Mouse (Mus musculus) heart, embryonic 16.5 days (tissue): ENCODE measurements at regions not wholly inside any gene's neighbourhood (a gene's known extent, or its start where the extent isn't known, plus 50 kb on each side); places are given as distances from the start of the nearest gene placed in this dataset.

Experiments used
- ATAC-seq: fragments of 200-750 bp; cut with Nextera tagmentation; replicated peaks from 2 replicates; pipeline ENCODE4 v1.8.0; 2017; ENCODE audit warnings: moderate number of reproducible peaks; ENCODE audit not compliant: insufficient read depth, low FRiP score; ENCODE audit errors: extremely low read depth
- H3K27ac ChIP-seq: fragments of 300-500 bp; sonication (generic); 2 replicates; pipeline ENCODE4 v1.5.1; 2014; ENCODE audit warnings: mild to moderate bottlenecking, low read length, control low read depth, moderate library complexity
- H3K27me3 ChIP-seq: fragments of 300-500 bp; sonication (generic); 2 replicates; pipeline ENCODE4 v1.6.1; 2014; ENCODE audit warnings: low read length, mixed read lengths; ENCODE audit not compliant: control insufficient read depth, insufficient read depth
- H3K36me3 ChIP-seq: fragments of 300-500 bp; sonication (generic); 2 replicates; pipeline ENCODE4 v1.6.1; 2014; ENCODE audit not compliant: control insufficient read depth, insufficient read depth
- H3K4me1 ChIP-seq: fragments of 300-500 bp; sonication (generic); 2 replicates; pipeline ENCODE4 v1.6.1; 2014; ENCODE audit warnings: low read length, mixed read lengths; ENCODE audit not compliant: control insufficient read depth, insufficient read depth
- H3K4me2 ChIP-seq: fragments of 300-500 bp; sonication (generic); 2 replicates; pipeline ENCODE4 v1.6.1; 2014; ENCODE audit warnings: low read depth, mild to moderate bottlenecking, control low read depth, low read length
- H3K4me3 ChIP-seq: fragments of 300-500 bp; sonication (generic); 2 replicates; pipeline ENCODE4 v1.5.1; 2014; ENCODE audit warnings: mild to moderate bottlenecking, control low read depth, low read length
- H3K9ac ChIP-seq: fragments of 300-500 bp; sonication (generic); 2 replicates; pipeline ENCODE4 v1.6.1; 2014; ENCODE audit warnings: low read length, control low read depth
- H3K9me3 ChIP-seq: fragments of 300-500 bp; sonication (generic); replicated peaks from 2 replicates; pipeline ENCODE4 v1.6.1; 2016; ENCODE audit warnings: low read length; ENCODE audit not compliant: control insufficient read depth
- WGBS: fragments of 180-500 bp; shearing (Covaris S2); extraction: QIAGEN DNeasy Blood & Tissue Kit; methylation state at CpG from one replicate; pipeline ENCODE4 v1.1.7; 2014; 5-methylcytosine and 5-hydroxymethylcytosine counted together

- no peaks in the 10 kb centered on the region for H3K9me3 ChIP-seq
- H3K27me3 ChIP-seq = no peaks in the 10 kb centered on the region
- no peak overlapping the region for H3K9ac ChIP-seq
- no peak overlapping the region for H3K4me2 ChIP-seq
- H3K4me1 ChIP-seq = no peaks in the 10 kb centered on the region
- H3K36me3 ChIP-seq = no peaks in the 10 kb centered on the region
- 91% methylated on average over 6 of the region's 6 CpGs for WGBS
- no peak overlapping the region for H3K27ac ChIP-seq
- H3K4me3 ChIP-seq = no peak overlapping the region
- no peak for ATAC-seq
These were observed 77.1 kb upstream of the Cnot2 start for GRCm38 (mm10) chr10:116658162-116658962.

DNA sequence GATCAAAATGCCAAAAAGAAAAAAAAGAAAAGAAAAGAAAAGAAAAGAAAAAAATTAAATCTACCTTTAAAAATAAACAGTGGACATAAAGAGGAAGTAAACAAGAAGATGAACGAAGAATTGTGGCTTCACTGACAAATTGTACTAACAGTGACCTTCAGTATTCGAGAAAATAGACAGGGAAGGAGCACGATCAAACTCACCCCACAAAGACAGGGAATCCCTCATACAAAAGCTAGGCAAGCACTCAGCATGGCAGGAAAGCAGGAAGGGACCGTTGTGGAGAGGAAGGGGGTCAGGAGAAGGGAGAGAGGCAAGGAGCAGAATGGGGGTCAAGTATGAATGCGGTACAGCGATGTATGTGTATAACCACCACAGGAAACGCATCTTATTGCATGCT is 74.6 kb upstream of the Cnot2 start:
- H3K9ac ChIP-seq = no peak overlapping the region
- no peaks in the 10 kb centered on the region for H3K4me1 ChIP-seq
- no peaks in the 10 kb centered on the region for H3K36me3 ChIP-seq
- H3K4me3 ChIP-seq = no peak overlapping the region
- 67% methylated on average over 7 of the region's 7 CpGs for WGBS
- H3K27me3 ChIP-seq = no peaks in the 10 kb centered on the region
- no peak overlapping the region for H3K4me2 ChIP-seq
- no peak for ATAC-seq
- no peaks in the 10 kb centered on the region for H3K9me3 ChIP-seq
- H3K27ac ChIP-seq = no peak overlapping the region

GRCm38 (mm10) chr10:116655018-116655807 is 73.9 kb upstream of the Cnot2 start:
- Histone ChIP-seq H3K4me3 (no peak overlapping the region), H3K9ac (no peak overlapping the region), H3K36me3 (no peaks in the 10 kb centered on the region), H3K4me2 (no peak overlapping the region), H3K9me3 (no peaks in the 10 kb centered on the region), H3K27me3 (no peaks in the 10 kb centered on the region), H3K4me1 (no peaks in the 10 kb centered on the region), H3K27ac (no peak overlapping the region)
- no peak for ATAC-seq
- 71% methylated on average over 6 of the region's 6 CpGs for WGBS

DNA sequence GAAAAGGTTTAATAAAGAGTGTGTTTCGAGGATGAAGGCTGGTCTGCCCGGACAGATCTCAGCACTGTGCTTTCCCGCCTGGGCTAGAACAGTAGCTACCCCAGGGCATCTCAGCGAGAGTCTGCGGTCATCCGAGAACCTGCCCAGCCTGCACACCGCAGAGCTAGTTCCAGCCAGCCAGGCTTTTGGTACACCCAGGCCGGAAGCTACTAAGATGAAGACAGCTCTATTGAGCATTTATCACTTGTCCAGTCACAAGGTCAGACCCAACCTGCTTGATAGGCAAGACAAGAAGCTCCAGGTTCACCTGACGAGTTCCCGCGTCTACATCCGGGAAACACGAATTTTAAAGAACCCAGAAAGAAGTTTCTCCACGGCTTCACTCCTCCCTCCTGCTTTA is 72.8 kb upstream of the Cnot2 start:
- Histone ChIP-seq H3K4me2 (no peak overlapping the region), H3K36me3 (no peaks in the 10 kb centered on the region), H3K9ac (no peak overlapping the region), H3K4me1 (no peaks in the 10 kb centered on the region), H3K9me3 (no peaks in the 10 kb centered on the region), H3K4me3 (no peak overlapping the region), H3K27me3 (no peaks in the 10 kb centered on the region), H3K27ac (no peak overlapping the region)
- ATAC-seq = no peak
- WGBS = 93% methylated on average over 14 of the region's 14 CpGs

DNA sequence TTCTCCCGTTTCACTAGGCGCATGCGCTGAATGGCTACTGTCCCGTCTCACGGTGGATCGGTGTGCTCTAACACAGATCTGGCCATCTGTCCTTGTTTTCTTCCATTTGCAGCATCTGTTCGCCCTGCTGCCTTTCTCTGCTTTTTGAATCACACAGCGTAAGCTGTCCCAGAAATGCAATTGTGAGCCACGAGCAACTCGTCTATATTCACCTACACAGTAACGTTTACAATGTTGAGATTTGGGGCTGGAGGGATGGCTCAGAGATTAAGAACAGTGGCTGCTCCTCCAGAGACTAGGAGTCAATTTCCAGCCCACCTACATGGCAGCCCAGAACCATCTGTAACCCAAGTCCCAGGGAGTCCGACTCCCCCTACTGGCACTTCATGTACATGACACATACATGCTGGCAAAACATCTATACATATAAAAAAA is 72.2 kb upstream of the Cnot2 start:
- Histone ChIP-seq H3K4me2 (no peak overlapping the region), H3K36me3 (no peaks in the 10 kb centered on the region), H3K27me3 (no peaks in the 10 kb centered on the region), H3K9me3 (no peaks in the 10 kb centered on the region), H3K27ac (no peak overlapping the region), H3K4me1 (no peaks in the 10 kb centered on the region), H3K4me3 (no peak overlapping the region), H3K9ac (no peak overlapping the region)
- no peak for ATAC-seq
- 87% methylated on average over 12 of the region's 12 CpGs for WGBS

DNA sequence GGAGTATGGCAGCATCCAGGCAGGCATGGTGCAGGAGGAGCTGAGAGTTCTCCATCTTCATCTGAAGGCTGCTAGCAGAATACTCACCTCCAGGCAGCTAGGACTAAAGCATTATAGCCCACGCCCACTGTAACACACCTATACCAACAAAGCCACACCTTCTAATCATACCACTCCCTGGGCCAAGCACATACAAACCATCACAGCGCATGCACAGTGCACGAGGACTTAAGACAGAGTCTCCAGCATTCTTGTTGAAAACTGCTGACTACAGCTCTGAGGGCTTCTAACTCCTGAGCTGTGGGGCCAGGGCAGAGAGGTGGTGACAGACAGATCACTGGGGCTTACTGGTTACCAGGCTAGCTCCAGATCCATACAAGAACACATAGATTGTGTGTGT is 68.0 kb upstream of the Cnot2 start:
- Histone ChIP-seq H3K4me1 (no peaks in the 10 kb centered on the region), H3K27ac (no peak overlapping the region), H3K9me3 (no peaks in the 10 kb centered on the region), H3K36me3 (no peaks in the 10 kb centered on the region), H3K9ac (no peak overlapping the region), H3K4me2 (no peak overlapping the region), H3K27me3 (no peaks in the 10 kb centered on the region), H3K4me3 (no peak overlapping the region)
- 76% methylated on average over 3 of the region's 3 CpGs for WGBS
- ATAC-seq = no peak

- no peaks in the 10 kb centered on the region for H3K4me1 ChIP-seq
- no peak for ATAC-seq
- H3K4me2 ChIP-seq = no peak overlapping the region
- no peak overlapping the region for H3K9ac ChIP-seq
- no peaks in the 10 kb centered on the region for H3K36me3 ChIP-seq
- no peak overlapping the region for H3K27ac ChIP-seq
- no peaks in the 10 kb centered on the region for H3K27me3 ChIP-seq
- no peaks in the 10 kb centered on the region for H3K9me3 ChIP-seq
- no peak overlapping the region for H3K4me3 ChIP-seq
- WGBS = 82% methylated on average over 7 of the region's 7 CpGs
These were observed 64.7 kb upstream of the Cnot2 start for GRCm38 (mm10) chr10:116646035-116646434.

GRCm38 (mm10) chr10:116645631-116646030 is 64.3 kb upstream of the Cnot2 start:
- no peak for ATAC-seq
- Histone ChIP-seq H3K4me2 (no peak overlapping the region), H3K27me3 (no peaks in the 10 kb centered on the region), H3K9ac (no peak overlapping the region), H3K4me1 (no peaks in the 10 kb centered on the region), H3K9me3 (no peaks in the 10 kb centered on the region), H3K4me3 (no peak overlapping the region), H3K36me3 (no peaks in the 10 kb centered on the region), H3K27ac (no peak overlapping the region)
- WGBS = 75% methylated on average over 7 of the region's 7 CpGs

DNA sequence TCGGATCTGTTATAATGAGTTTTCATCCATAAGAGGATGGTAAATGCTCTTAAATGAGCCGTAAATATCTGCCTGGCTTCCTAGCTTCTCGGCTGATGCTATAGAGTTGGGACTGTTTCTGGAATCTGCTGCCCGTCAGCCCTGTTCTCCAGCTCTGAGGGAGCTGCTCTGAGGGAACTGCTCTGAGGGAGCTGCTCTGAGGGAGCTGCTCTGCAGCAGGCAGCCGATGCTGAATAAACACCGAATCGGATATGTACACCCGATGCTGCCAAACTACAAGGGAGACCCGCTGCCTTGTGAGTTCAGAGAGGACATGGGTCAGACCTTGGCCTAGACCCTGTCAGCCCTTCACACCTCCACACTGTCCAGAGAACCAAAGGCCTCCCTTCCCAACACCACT is 63.8 kb upstream of the Cnot2 start:
- H3K27ac ChIP-seq = no peak overlapping the region
- no peak overlapping the region for H3K4me3 ChIP-seq
- H3K9ac ChIP-seq = no peak overlapping the region
- 80% methylated on average over 9 of the region's 9 CpGs for WGBS
- no peak for ATAC-seq
- no peak overlapping the region for H3K4me2 ChIP-seq
- no peaks in the 10 kb centered on the region for H3K36me3 ChIP-seq
- no peaks in the 10 kb centered on the region for H3K4me1 ChIP-seq
- no peaks in the 10 kb centered on the region for H3K9me3 ChIP-seq
- H3K27me3 ChIP-seq = no peaks in the 10 kb centered on the region
